Mouse (Mus musculus) lung, postnatal 25 days (tissue): ENCODE data around the gene Izumo4.

Source experiments
- DNase-seq: peaks from one replicate; pipeline ENCODE4 v3.0.0; 2022; ENCODE audit warnings: low spot score

Gene Izumo4

DNA sequence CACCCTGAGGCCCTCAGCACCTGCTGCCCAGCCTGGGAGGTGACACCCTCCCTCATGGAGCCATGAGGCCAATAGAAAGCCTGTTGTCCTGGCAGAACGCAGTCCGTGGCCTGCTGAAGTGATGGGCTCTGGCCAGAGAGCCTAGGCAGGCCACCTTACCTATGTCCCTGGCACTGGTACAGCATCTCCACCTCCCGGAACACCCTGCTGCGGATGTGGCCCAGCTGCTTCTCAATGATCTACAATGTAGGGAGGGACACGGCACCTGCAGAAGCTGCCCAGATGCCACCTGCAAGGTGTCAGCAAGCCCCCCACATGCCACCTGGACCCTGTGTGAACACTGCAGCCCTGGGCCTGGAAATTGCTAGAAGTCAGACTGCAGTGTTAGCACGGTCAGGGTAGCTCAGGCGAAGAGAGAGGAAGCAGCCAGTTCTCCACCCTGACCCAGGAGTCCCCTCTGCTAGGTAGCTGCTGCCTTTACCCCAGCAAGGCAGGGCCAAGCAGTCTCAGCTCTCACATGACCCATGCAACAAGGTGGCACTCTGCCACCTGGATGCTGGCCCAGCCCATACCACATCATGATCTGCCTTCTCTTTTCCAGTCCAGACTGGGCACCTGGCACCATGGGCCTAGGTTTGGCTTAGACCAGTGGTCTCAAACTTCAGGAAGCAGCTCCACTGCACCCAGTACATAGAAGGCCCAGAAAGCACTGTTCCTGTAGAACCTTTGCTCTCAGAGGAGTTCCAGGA is 32.1 kb upstream of the Izumo4 start:
- DNase-seq, result peak; percentile 85

DNA sequence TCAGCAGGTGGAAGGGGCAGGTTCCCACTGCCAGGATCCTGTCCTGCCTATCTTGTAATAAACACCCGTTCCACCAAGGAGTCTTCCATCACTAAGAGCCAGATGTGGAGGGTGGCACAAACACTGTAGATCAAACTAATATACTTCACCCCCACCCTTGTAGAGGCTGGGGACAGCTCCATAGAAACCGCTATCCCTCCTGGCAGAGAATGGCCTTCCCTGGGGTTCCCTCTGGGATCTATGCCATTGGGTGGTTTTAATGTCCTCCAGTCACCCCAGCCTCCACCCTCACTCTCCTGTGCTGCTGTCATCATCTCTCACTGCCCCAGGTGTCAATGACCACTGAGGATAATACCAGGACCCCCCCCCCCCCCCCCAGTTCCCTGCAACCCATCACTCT is 31.5 kb upstream of the Izumo4 start:
- no peak for DNase-seq

DNA sequence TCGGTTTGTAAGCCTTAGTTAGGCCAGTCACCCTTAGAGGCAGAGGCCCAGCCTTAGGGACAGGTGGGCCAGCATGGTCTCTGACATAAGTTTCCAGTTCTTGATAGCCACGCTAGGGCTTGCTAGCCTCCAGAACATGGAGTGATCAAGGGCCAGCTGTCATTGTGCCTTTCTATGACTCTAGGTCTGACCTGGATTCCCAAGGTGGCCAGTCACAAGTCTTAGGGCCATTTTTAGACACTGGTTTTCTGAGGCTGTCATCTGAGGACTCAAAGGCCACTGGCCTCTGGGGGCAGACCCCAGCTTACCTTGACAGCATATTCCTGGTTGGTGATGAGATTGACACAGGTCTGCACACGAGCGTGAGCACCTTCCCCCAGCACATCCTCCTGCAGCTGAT is 30.7 kb upstream of the Izumo4 start:
- DNase-seq, result no peak

DNA sequence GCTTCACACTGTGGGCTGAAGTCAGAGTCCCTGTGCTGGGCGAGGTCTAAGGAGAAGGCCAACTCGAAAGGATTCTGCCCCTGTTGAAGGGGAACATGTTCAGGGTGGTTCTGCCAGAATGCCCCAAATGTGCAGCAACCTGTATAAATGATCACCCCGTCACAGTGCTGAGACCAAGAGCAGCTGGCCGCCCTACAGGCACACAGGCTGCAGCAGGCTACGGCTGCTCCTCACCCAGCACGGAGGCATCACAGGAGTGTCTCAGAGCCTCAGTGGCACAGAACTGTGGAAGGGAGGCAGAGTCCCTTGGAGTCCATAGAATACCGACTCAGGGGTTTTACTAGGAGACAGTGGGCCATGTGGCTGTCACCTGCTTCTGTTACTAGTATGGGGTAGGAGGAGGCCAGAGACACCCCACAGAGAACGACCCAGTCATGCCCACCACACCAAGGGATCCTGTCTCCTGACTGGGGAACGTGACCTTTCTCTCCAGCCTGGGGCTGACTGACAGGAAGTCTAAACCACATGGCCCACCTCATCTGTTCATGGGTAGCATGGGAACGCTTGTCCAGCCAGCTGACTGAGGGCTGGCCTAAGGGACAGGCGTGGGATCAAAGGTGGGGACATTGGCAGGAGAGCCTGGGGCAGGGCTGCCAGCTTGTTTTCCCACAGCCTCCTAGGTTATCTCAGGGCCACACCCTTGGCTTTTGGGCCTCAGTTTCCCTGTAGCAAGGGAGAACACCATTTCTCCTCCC is 29.9 kb upstream of the Izumo4 start:
- DNase-seq, result no peak

DNA sequence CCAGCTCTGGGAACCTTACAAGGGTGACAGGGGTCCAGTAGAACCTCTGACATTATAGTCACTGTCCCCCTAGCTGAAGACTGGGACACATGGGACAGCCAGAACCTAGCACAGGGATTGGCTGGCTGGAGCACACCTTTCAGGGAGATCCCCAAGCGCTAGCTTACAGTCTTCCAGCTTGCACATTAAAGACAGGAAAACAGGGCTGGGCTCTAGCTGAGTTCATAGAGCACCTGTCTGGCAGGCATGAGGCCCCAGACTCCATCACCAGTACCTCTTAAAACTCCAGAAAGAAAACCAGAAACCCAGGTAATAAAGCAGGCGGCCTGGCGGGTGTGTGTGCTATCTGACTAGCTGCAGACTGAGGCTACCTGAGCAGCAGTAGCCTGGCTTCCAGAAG is 28.3 kb upstream of the Izumo4 start:
- no peak for DNase-seq

DNA sequence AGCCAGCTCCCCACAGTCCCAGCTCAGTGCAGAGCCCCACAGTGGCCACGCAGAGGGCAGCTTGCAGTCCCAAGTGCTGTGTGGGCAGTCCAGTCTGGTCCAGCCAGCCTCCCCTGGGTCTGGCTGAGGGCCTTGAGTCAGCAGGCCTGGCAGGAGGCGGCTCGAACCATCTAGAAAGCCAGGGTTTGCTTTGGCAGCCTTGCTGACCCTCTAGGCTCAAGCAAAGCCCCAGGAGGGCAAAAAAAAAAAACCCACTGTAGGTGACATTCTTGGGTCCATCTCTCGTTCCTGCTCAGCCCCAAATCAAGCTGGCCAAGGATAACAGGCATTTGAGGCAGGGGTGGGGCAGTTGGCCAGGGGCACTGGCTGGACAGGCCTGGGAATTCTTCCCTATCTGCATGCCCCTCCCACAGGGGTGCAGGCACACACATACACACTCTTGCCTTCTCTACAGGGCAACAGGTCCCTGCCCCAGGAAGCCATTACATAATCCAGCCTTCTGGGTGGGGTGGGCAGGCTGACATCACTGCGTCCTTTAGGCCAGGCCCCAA is 27.7 kb upstream of the Izumo4 start:
- DNase-seq, result peak; percentile 85

DNA sequence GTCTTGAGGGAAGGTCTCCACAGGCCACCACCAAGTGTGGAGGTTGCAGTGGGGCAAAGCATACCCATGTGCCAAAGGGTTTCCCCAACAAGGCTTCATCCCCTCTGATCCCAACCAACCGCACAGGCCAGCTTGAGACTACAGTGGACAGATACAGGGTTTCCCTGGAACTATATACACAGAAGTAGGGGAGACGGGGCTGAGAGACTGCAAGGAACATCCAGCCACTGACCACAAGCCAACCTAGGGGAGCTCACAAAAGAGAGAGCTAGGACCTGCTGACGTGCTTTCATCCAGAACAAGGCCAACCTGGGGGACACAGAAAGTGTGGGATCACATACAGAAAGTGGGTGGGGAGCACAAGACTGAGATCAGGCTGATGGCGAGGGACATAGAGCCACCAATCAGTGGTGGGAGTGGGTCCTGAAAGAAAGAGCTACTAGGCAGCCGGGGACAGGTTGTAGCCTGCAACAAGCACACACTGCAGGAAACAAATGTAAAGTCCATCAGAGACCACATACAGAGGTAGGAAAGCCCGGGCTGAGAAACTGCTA is 27.1 kb upstream of the Izumo4 start:
- no peak for DNase-seq

DNA sequence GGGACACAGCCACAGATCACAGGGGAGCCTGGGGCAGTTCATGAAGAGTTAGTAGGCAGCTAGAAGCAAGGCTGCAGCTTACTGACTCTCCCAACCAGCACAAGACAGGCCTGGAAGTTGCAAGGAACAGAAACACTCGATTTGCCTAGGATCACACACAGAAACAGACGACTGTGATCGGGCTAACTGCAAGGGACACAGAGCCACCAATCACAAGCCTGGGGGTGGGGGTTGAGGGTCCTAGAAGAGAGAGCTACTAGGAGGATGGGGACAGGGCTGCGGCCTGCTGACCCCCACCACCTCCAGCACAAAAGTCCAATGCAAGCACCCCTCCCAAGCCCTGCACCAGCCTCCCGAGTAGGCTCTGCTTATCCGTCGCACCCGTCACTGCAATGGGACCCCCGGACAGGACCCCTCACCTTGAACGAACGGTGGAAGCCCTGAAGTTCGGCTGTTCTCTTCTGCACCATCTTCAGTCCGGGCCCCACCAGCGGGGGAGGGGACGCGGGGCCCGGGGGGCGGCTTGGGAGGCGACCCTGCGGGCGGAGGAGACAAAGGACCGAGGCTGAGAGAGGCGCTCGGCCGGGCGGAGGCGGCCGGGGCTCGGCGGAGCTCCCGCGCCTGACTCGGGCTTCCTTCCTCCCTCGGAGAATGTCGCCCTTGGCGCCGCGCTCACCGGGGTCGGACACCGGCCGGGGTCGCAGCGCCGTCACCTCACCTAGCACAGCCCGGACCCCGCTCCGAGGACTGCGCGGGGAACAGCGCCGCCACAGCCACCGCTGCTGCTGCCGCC is 26.4 kb upstream of the Izumo4 start:
- no peak for DNase-seq

DNA sequence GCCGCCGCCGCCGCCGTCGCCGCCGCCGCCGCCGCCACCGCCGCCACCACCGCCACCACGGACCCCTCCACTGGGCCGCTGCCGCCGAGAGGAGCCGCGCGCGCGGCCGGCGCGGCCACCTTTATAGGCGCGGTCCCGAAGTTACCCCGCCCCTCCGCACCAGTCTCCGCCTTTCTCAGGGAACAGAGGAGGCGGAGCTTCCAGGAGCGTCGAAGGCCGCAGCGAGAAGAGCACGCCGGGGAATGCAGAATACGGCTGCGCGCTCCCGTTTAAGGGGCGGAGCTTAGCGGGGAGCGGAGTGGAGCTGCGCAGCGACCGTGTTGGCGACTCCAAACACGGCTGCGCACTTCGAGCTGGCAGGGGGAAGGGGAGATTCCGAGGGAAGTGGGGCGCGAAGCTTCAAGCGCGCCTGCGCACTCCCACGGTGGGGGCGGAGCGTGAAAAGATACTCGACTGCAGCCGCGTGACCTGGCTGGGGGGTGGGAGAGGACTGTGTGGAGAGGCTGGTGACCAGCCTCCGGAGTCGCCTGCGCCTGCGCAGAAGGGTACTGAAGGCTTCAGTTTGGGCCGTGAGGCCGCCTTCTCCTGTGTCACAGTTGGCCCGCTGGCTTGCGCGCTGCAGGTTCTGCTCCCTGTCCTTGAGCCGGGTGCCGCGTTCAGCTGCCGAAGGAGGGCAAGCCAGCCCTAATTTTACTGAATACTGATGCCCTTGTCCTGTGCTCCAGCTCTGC is 25.6 kb upstream of the Izumo4 start:
- DNase-seq, result peak; percentile 99

DNA sequence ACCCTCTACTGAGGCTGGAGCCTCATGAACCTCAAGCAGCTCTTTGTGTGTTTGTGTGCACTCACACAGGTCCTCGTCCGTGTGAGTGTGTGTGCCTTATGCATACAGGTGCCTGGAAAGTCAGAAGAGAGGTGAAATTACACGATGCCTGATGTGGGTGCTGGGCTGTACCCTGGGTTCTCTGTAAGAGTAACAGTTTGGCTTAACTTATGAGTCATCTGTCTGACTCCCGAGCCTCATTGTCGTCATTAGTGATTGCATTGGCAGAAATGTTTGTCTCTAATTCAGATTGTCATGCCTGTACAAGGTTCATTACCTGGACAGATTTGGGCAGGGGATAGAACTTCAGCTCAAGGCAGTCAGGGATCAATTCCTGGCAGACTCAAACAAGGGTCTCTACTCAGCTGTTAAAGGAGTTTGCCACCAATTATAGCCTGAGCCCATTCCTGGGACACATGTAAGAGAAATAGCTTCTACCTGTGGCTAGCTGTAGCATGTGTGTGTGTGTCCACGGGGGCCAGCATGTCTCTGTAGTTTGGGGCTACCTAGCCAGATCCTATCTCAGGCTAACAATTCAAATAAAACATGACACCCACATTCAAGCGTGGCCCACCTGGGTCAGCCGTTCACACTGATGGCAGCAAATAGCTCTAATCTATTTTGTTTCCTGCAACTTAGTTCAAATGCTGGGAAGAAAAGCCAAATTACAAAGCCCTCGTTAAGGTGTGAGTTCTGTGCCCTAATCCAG is 24.7 kb upstream of the Izumo4 start:
- no peak for DNase-seq

DNA sequence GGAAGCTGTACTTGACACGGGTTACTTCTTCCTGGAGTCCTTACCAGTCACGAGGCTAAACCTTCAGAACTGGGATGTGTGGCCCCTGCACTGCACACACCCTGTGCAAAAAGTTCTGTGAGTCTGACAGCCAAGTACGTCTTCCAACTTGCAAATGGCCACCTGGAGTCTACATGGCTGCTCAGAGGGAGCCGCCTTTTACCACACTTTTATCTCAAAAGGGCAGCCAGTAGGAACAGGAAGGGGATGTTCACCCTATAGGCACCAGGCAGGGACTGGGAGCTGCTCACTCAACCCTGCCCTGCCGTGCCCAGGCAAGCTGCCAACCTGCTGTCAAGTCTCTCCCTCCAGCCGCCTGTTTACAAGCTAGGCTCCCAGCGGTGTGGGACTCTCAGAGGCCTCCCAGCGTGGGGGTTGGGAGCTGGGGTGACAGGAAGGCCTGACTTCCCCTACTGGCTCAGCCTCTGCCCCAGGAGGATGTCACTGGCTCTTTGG is 24.0 kb upstream of the Izumo4 start, which contains the start of gene Mknk2:
Mknk2 (minus strand) TSS at position 171 of the 495 bp plus-strand sequence.
- DNase-seq, result peak; percentile 98

DNA sequence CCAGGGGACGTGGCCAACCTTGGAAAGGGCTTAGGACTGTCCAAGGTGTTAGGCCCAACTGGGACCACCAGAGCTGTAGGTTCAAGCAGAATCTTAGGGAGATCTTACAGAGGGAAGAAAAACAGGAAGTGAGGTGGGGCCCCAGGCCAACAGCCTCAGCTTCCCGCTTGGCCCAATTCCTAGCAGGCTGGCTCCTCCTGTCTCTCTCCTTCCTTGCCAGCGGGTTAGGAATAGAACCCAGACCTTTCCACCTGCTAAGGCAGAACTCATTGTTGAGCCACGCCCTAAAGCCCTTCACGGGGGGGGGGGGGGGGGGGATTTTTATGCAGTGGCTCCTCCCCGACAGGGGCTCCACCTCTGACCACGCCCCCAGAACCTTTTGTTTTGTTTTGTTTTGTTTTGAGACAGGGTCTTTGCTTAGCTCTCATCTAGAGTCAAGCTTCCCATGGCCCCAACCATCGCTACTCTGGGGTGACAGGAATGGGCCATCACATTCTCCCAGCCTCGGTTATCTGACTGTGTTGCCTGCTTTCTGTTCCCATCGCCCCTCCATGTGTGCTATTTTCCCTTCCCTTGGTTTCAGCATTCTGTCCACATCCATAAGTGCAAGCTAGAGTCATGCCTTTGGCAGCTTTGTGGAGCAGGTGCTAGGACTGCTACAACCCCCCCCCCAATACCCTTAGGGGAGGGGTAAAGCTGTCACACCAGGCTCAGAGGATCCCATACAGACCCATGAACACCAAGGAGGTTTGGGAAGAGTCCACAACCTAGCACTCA is 23.2 kb upstream of the Izumo4 start:
- DNase-seq, result no peak

DNA sequence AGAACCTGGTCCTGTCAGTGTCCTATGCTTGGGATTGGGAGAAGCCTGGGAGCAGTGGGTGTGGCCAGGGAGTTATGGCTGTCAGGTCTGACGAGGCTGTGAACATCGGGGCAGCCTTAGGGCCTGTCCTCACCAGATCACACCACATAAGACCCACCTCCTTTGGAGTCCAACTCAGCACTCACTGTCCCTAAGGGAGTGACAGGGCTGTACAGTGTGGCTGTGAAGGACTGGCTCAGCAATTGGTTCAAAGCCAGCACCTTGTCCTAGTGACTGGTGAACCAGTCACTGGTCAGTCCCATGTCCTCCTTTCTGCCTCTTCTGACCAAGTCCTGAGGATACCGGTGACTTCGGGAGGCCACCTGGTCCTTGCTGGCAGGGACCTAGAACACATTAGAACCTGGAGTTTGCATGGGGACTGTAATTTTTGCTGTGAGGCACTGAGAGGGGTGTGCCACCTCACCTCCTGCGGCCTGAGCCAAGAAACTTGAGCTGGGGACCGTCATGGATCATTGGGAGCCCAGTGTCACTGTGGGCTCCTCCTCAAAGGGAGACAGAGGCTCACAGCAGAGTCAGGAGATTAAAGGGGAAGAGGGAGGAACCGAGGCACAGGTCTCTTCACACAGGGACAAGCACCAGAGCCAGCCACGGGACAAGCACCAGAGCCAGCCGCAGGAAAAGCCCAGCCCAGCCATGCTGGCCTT is 22.3 kb upstream of the Izumo4 start:
- DNase-seq, result no peak

DNA sequence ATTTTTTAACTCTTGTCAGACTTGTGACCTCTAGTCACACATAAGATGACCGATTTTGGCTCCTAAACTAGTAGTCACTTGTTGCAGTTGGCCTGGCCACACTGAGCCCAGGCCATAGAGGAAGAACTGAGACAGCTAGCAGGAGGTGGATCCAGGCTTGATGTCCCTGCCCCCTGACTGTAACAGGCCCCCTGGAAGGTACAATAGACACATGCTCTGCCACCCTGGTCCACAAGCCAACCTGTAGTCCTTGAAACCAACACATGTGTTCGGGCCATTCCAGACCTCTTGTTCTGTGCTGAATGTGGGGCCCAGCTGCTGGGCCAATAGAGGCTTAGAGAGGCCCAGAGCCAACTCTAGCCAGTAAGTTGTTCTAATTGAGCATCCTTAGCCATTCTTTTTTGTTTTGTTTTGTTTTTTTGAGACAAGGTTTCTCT is 21.7 kb upstream of the Izumo4 start:
- no peak for DNase-seq

DNA sequence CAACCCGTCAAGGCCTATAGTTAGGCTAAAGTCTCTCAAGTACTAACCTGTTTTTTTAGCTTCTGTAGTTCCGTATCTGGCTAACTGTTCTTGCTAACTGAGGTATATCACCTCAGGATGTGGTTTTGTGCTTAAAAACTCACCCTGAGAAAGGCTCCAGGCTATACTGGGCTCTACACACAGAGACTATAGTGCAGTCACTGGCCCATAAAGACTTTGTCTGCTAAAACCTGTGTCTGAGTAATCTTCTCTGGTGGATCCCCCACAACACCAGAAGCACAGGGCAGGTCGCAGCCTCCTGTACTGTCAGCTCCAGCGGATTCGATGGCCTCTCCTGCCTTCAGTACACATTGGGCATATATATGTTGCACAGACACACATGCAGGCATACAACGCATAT is 20.0 kb upstream of the Izumo4 start:
- no peak for DNase-seq

DNA sequence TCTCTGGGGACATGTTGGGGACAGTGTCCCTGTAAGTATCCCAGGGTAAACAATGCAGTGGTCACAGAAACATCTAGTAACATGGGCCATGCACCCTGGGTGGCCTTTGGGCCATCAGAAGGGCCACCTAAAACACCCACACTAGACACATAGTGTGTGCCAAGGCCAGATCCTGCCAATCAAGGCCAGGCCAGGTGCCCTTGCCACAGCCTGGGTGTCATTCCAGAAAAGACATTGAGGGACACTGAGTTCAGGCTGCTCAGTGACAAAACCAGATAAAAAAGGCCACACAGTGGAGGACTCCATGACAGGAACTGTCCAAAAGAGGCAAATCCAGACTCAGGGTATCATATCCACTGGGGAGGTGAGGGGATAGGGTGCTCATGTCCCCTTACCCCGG is 18.3 kb upstream of the Izumo4 start:
- no peak for DNase-seq

DNA sequence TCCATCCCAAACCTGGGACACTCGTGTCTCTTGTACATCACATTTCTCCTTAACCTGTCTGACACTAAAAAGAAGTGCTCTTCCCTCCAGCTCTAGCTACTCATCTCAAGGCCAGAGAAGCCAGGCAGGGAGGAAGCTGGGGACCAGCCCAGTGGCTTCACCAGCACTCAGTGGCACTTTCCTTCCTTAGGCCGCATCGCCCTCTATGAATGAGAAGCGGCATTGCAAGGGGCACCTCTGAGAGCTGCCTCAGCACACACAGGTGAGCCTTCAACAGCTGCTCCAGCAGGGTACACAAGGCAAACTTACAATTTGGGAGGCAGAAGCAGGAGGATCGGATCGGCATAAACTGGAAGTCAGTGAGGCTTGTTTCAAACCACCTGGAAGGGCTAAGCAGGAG is 17.8 kb upstream of the Izumo4 start:
- peak; percentile 88 for DNase-seq

DNA sequence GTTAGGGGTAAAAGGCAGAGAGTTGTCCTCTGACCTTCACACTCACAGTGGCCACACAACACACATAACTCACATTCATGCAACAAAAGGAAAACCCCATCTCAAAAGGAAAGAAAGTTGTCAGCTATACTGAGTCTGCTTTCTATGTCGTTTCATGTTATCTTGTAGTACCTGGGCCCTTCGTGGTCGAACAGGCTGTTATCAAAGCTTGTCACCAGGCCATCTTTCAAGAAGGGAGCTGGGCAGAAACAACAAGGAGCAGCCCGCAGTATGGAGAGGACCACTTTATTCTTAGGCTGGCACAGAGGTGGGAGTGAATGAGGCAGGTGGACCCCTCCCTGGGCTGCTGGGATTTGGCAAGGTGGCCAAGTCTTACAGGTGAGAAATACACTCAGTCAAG is 17.0 kb upstream of the Izumo4 start:
- no peak for DNase-seq

DNA sequence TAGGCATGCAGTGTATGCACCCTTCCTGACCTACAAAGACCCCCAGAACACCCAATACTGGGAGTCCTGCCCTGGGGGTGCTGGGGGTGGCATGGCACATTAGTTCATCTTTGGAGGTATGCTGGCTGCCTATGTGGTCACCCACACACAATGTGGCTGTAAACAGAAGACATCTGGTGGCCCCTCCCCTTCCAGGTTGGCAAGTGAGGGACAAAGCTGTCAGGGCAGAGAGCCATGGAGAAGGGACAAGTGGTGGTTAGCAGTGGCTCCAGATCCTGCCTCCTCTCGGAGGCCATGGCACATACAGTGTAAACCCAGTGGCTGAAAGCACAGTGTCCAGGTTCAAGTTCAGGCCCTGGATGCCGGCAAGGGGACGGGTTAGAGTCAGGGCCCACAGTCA is 15.4 kb upstream of the Izumo4 start:
- DNase-seq, result no peak
